Mouse (Mus musculus): ENCODE data around the gene Odf2. TPM values are rescaled to one million over a fixed set of nuclear protein-coding genes. Genes with fewer than 3 reads are reported as not detected.
A peak's percentile ranks its signal among the peaks of the same experiment; 100 is the strongest.

Gene Odf2
- polyA plus RNA-seq, 1 experiment from 2014 or later: 81.7 TPM

DNA sequence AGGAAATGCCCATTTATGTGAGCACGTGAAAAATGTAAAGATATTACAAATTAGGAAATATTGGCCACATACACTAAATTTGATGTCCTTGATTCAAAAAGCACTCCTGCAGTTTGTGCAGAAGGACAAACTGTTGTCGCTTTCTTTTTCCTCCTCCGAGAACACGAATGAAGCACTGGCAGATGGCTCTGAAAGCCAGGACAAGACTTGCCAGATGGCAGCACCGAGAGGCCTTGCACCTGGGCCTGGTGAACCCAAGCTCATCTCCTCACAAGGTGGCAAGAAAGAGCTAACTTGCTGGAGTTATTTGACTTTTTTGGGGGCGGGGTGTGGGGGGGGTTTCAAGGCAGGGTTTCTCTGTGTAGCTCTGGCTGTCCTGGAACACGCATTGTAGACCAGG is 51.8 kb downstream of the Odf2 start:
- H3K9ac ChIP-seq (ENCODE audit: low read depth, low read length): no peak overlapping the region
- ATAC-seq (replicated peaks; ENCODE audit: low FRiP score) (no peak), DNase-seq (ENCODE audit: low spot score) (no peak)
- no peak overlapping the region for H3K4me2 ChIP-seq
- H3K36me3 ChIP-seq (ENCODE audit: control insufficient read depth, insufficient read depth, low read length): peaks cover 22% of the 10 kb centered on the region
- WGBS: 88% methylated on average over 7 of the region's 7 CpGs
- peaks cover 4% of the 10 kb centered on the region for H3K4me1 ChIP-seq (replicated peaks; ENCODE audit: control insufficient read depth, insufficient read depth, low read length)
- H3K4me3 ChIP-seq (ENCODE audit: low read depth, low read length): no peak overlapping the region
- no peaks in the 10 kb centered on the region for H3K9me3 ChIP-seq (ENCODE audit: control insufficient read depth, low read length)
- H3K27me3 ChIP-seq (replicated peaks; ENCODE audit: control insufficient read depth, insufficient read depth, low read length): no peaks in the 10 kb centered on the region
- H3K27ac ChIP-seq (ENCODE audit: low read depth, low read length): no peak overlapping the region

GRCm38 (mm10) chr2:29944723-29945122 is 55.7 kb downstream of the Odf2 start:
- no peak overlapping the region for H3K4me3 ChIP-seq (ENCODE audit: low read depth, low read length)
- no peaks in the 10 kb centered on the region for H3K4me1 ChIP-seq (replicated peaks; ENCODE audit: control insufficient read depth, insufficient read depth, low read length)
- DNase-seq (ENCODE audit: low spot score): no peak
- peaks cover 38% of the 10 kb centered on the region for H3K36me3 ChIP-seq (ENCODE audit: control insufficient read depth, insufficient read depth, low read length)
- no peak overlapping the region for H3K4me2 ChIP-seq
- no peaks in the 10 kb centered on the region for H3K27me3 ChIP-seq (replicated peaks; ENCODE audit: control insufficient read depth, insufficient read depth, low read length)
- no peaks in the 10 kb centered on the region for H3K9me3 ChIP-seq (ENCODE audit: control insufficient read depth, low read length)
- H3K27ac ChIP-seq (ENCODE audit: low read depth, low read length): peak overlapping the region; percentile 62; the same call in 1 of the 2 replicates
- ATAC-seq (replicated peaks; ENCODE audit: low FRiP score): no peak
- 59% methylated on average over 1 of the region's 1 CpGs for WGBS
- H3K9ac ChIP-seq (ENCODE audit: low read depth, low read length): no peak overlapping the region

DNA sequence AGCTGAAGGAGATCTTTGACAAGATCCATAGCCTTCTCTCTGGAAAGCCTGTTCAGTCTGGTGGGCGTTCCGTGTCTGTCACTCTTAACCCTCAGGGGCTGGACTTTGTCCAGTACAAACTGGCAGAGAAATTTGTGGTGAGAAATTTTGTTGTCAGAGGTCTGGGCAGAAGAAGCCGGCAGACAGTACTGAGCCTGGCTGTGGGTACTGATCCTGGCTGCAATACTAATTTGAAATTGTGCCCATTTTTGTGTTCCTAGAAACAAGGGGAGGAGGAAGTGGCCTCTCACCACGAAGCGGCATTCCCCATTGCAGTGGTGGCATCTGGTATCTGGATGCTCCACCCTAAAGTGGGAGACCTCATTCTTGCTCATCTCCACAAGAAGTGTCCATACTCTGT is 59.9 kb downstream of the Odf2 start:
- H3K9ac ChIP-seq (ENCODE audit: low read depth, low read length): no peak overlapping the region
- no peaks in the 10 kb centered on the region for H3K27me3 ChIP-seq (replicated peaks; ENCODE audit: control insufficient read depth, insufficient read depth, low read length)
- H3K9me3 ChIP-seq (ENCODE audit: control insufficient read depth, low read length): no peaks in the 10 kb centered on the region
- DNase-seq (ENCODE audit: low spot score) (no peak), ATAC-seq (replicated peaks; ENCODE audit: low FRiP score) (no peak)
- 90% methylated on average over 5 of the region's 5 CpGs for WGBS
- H3K36me3 ChIP-seq (ENCODE audit: control insufficient read depth, insufficient read depth, low read length): peaks cover 32% of the 10 kb centered on the region
- H3K27ac ChIP-seq (ENCODE audit: low read depth, low read length): no peak overlapping the region
- H3K4me3 ChIP-seq (ENCODE audit: low read depth, low read length): no peak overlapping the region
- H3K4me2 ChIP-seq: no peak overlapping the region
- H3K4me1 ChIP-seq (replicated peaks; ENCODE audit: control insufficient read depth, insufficient read depth, low read length): no peaks in the 10 kb centered on the region

DNA sequence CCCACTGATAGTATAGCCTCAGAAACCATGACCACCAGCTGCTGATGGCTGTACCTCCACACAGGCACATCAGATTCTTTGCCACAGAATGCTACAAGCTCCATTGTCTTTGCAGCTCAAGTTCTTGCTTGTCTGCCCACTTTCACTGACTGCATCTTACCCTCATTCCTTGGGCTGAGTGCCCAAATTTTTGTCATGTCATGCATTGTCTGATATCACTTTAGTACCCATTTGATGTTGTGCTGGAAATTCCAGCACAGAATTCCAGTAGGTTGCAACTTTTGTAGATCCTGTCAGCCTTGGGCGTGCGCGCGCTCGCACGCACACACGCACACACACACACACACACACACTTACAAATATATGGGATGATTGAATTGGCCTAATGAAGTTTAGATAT is 72.2 kb downstream of the Odf2 start:
- no peak overlapping the region for H3K4me3 ChIP-seq (ENCODE audit: low read depth, low read length)
- DNase-seq (ENCODE audit: low spot score): no peak
- no peak overlapping the region for H3K4me2 ChIP-seq
- H3K9me3 ChIP-seq (ENCODE audit: control insufficient read depth, low read length): no peaks in the 10 kb centered on the region
- 98% methylated on average over 7 of the region's 7 CpGs for WGBS
- H3K36me3 ChIP-seq (ENCODE audit: control insufficient read depth, insufficient read depth, low read length): peaks cover 12% of the 10 kb centered on the region
- no peak for ATAC-seq (replicated peaks; ENCODE audit: low FRiP score)
- H3K27ac ChIP-seq (ENCODE audit: low read depth, low read length): no peak overlapping the region
- peaks cover 22% of the 10 kb centered on the region for H3K27me3 ChIP-seq (replicated peaks; ENCODE audit: control insufficient read depth, insufficient read depth, low read length)
- H3K4me1 ChIP-seq (replicated peaks; ENCODE audit: control insufficient read depth, insufficient read depth, low read length): peaks cover 3% of the 10 kb centered on the region; the same call in 1 of the 2 replicates
- H3K9ac ChIP-seq (ENCODE audit: low read depth, low read length): no peak overlapping the region

DNA sequence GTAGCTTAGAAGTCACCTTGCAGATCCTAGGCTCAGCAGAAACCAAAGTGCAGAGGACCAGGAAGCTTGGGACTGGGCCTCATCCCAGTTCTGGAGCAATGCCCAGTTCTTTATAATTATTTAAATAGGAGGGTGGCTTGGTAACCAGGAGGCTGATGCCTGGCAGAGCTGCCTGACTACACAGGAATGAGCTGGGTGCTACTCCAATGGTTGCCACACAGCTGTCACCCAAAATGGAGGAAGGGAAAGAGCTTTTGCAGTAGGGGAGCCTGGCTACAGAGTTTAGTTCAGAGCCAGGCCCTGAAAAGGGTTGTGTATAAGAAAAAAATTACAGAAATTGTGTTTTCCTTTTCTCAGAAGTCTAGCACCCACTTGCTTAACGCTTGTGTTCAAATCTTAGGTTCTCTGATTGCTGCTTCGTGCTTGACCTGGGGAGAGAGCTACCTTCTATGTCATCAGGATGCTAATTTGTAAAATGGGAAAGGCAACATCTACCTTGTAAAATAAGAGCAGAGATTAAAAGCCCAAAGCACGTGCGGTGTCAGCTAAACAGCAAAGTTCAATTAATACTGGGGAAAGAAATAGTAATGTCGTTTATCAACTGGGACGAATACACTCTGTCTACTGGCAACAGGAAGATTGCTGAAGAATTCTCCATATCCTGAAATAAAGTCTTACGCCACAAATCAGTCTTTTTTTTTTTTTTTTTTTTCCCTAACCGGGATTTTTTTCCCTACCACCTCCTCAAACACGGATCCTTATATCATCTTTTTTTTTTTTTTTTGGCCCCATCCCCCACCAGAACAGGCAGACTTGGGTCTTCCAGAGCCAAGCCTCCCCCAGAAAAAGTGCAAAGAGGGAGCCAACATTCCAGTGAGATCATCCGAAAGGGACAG is 75.6 kb downstream of the Odf2 start:
- no peaks in the 10 kb centered on the region for H3K9me3 ChIP-seq (ENCODE audit: control insufficient read depth, low read length)
- 17% methylated on average over 10 of the region's 10 CpGs for WGBS
- peak overlapping the region; percentile 89 for H3K4me2 ChIP-seq
- ATAC-seq (replicated peaks; ENCODE audit: low FRiP score): no peak
- peak overlapping the region; percentile 11; the same call in 1 of the 2 replicates for H3K27ac ChIP-seq (ENCODE audit: low read depth, low read length)
- H3K9ac ChIP-seq (ENCODE audit: low read depth, low read length): peak overlapping the region; percentile 49
- H3K4me1 ChIP-seq (replicated peaks; ENCODE audit: control insufficient read depth, insufficient read depth, low read length): peaks cover 6% of the 10 kb centered on the region; the same call in 1 of the 2 replicates
- peaks cover 37% of the 10 kb centered on the region for H3K27me3 ChIP-seq (replicated peaks; ENCODE audit: control insufficient read depth, insufficient read depth, low read length)
- peak overlapping the region; percentile 85 for H3K4me3 ChIP-seq (ENCODE audit: low read depth, low read length)
- no peaks in the 10 kb centered on the region for H3K36me3 ChIP-seq (ENCODE audit: control insufficient read depth, insufficient read depth, low read length)
- no peak for DNase-seq (ENCODE audit: low spot score)

DNA sequence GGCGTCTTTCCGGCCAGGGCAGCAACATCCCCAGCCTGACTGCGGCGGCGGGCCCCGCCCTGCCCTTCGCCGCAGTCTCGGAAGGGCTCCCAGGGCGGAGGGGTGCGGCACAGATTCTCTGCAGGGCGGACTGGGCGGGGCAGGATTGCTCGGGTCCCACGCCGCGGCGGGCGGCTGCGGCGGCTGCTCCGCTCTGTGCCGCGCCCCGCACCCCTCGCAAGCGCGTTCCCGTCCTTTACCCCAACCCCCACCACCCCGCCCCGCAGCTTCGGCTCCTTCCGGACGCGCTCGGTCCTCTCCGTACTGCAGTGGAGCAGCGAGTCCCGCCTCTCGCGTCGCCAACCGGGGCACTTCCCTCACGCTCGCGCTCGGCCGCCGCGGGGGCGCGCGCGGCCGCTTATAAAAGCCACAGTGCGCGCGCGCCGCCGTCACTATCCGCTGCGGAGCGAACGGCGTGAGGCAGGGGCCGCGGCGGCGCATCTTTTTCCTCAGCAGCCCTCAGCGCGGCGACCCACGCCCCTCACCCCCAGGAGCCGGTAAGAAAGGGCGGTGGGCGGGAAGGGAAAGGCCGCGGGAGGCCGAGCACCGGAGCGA is 76.3 kb downstream of the Odf2 start, which contains the start of gene Sptan1:
TSS of gene Sptan1 (plus strand) at position 311 of the 594 bp plus-strand sequence.
- Histone ChIP-seq H3K9me3 (ENCODE audit: control insufficient read depth, low read length) (no peaks in the 10 kb centered on the region), H3K27ac (ENCODE audit: low read depth, low read length) (peak within 1 kb of the TSS; percentile 78), H3K36me3 (ENCODE audit: control insufficient read depth, insufficient read depth, low read length) (no peaks in the 10 kb centered on the region), H3K27me3 (replicated peaks; ENCODE audit: control insufficient read depth, insufficient read depth, low read length) (peaks cover 37% of the 10 kb centered on the region), H3K4me2 (peak within 1 kb of the TSS; percentile 89), H3K4me1 (replicated peaks; ENCODE audit: control insufficient read depth, insufficient read depth, low read length) (peaks cover 6% of the 10 kb centered on the region; the same call in 1 of the 2 replicates), H3K9ac (ENCODE audit: low read depth, low read length) (peak within 1 kb of the TSS; percentile 78), H3K4me3 (ENCODE audit: low read depth, low read length) (peak within 1 kb of the TSS; percentile 85)
- peak; percentile 88 for DNase-seq (ENCODE audit: low spot score)
- peak; percentile 92 for ATAC-seq (replicated peaks; ENCODE audit: low FRiP score)
- under 1% methylated on average over 77 of the region's 82 CpGs for WGBS

DNA sequence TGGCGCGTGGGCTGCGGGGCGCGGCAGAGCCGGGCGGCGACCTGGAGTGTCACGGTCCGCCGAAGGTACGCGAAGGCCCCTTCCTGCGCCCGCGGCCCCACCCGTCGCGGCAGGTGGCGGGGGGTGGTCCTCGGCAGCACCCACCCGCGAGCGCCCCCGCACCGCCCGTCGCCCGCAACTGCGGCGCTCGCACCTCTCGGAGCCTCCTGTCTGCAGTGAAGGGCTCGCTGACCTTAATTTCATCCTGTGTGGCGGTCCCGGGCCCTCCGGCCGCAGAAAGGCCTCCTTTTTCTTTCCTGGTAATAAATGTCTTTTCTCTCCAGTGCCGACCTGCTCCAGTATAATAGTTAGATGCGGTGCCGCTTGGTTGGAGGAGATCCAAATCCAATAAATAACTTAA is 76.9 kb downstream of the Odf2 start:
- H3K27me3 ChIP-seq (replicated peaks; ENCODE audit: control insufficient read depth, insufficient read depth, low read length): peaks cover 37% of the 10 kb centered on the region
- ATAC-seq (replicated peaks; ENCODE audit: low FRiP score): no peak

DNA sequence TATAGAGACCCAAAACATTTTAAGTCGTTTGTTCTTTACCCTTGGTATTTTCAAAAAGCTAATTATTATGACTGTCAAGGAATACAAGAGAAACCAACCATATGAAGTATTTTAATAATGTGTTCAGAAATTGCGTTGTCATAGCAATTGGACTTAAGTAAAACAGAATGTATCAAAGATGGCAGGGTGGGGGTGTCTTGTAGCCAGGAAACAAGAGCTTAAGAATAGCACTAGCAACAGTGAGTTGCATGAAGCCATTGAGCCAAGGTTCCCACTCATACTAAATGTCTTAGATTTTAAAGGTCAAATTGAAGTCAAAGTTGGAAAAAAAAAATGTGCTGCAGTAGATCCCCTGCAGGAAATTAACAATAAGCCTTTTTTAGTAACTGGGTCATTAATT is 77.8 kb downstream of the Odf2 start:
- ATAC-seq (replicated peaks; ENCODE audit: low FRiP score) (no peak), DNase-seq (ENCODE audit: low spot score) (no peak)
- Histone ChIP-seq H3K4me1 (replicated peaks; ENCODE audit: control insufficient read depth, insufficient read depth, low read length) (peaks cover 6% of the 10 kb centered on the region; the same call in 1 of the 2 replicates), H3K4me3 (ENCODE audit: low read depth, low read length) (peak overlapping the region; percentile 85), H3K4me2 (peak overlapping the region; percentile 89), H3K27ac (ENCODE audit: low read depth, low read length) (no peak overlapping the region), H3K9ac (ENCODE audit: low read depth, low read length) (no peak overlapping the region), H3K9me3 (ENCODE audit: control insufficient read depth, low read length) (no peaks in the 10 kb centered on the region), H3K27me3 (replicated peaks; ENCODE audit: control insufficient read depth, insufficient read depth, low read length) (peaks cover 37% of the 10 kb centered on the region), H3K36me3 (ENCODE audit: control insufficient read depth, insufficient read depth, low read length) (no peaks in the 10 kb centered on the region)
- 73% methylated on average over 2 of the region's 2 CpGs for WGBS

More for the DNA sequence above, 76.9 kb downstream of the Odf2 start:
- Histone ChIP-seq H3K9me3 (ENCODE audit: control insufficient read depth, low read length) (no peaks in the 10 kb centered on the region), H3K4me2 (peak overlapping the region; percentile 89), H3K4me3 (ENCODE audit: low read depth, low read length) (peak overlapping the region; percentile 85), H3K36me3 (ENCODE audit: control insufficient read depth, insufficient read depth, low read length) (no peaks in the 10 kb centered on the region), H3K4me1 (replicated peaks; ENCODE audit: control insufficient read depth, insufficient read depth, low read length) (peaks cover 6% of the 10 kb centered on the region; the same call in 1 of the 2 replicates), H3K27ac (ENCODE audit: low read depth, low read length) (peak overlapping the region; percentile 78), H3K9ac (ENCODE audit: low read depth, low read length) (peak overlapping the region; percentile 78)
- under 1% methylated on average over 39 of the region's 41 CpGs for WGBS
- peak; percentile 37 for DNase-seq (ENCODE audit: low spot score)

Data from liver, embryonic 11.5 days (tissue).